Mouse (Mus musculus) midbrain, embryonic 13.5 days (tissue): Measurements from ENCODE around the gene Sirpb1b. TPM values are rescaled to one million over a fixed set of nuclear protein-coding genes. Genes with fewer than 3 reads are reported as not detected.
"Not testable (repeated sequence)": the region's sequence is repeated elsewhere in the genome, so short reads cannot be mapped to it uniquely, and the experiment has no call there.

Source experiments
- ATAC-seq: fragments of 200-750 bp; cut with Nextera tagmentation; 2 replicates; pipeline ENCODE4 v1.8.0; 2017; ENCODE audit warnings: mild to moderate bottlenecking, moderate TSS enrichment, moderate library complexity
- H3K27ac ChIP-seq: fragments of 300-500 bp; sonication (generic); 2 replicates; pipeline ENCODE4 v1.5.1; 2015; ENCODE audit warnings: inconsistent platforms, mild to moderate bottlenecking, moderate library complexity
- H3K27me3 ChIP-seq: fragments of 300-500 bp; sonication (generic); 2 replicates; pipeline ENCODE4 v1.6.1; 2015; ENCODE audit warnings: mild to moderate bottlenecking, inconsistent platforms
- H3K36me3 ChIP-seq: fragments of 300-500 bp; sonication (generic); 2 replicates; pipeline ENCODE4 v1.6.1; 2015; ENCODE audit warnings: mild to moderate bottlenecking, inconsistent platforms
- H3K4me1 ChIP-seq: fragments of 300-500 bp; sonication (generic); replicated peaks from 2 replicates; pipeline ENCODE4 v1.6.1; 2015; ENCODE audit warnings: inconsistent platforms
- H3K4me2 ChIP-seq: fragments of 300-500 bp; sonication (generic); replicated peaks from 2 replicates; pipeline ENCODE4 v1.6.1; 2015; ENCODE audit warnings: moderate library complexity, mild to moderate bottlenecking, inconsistent platforms
- H3K4me3 ChIP-seq: fragments of 300-500 bp; sonication (generic); replicated peaks from 2 replicates; pipeline ENCODE4 v1.5.1; 2015; ENCODE audit warnings: mild to moderate bottlenecking, inconsistent platforms
- H3K9ac ChIP-seq: fragments of 300-500 bp; sonication (generic); replicated peaks from 2 replicates; pipeline ENCODE4 v1.6.1; 2015; ENCODE audit warnings: mild to moderate bottlenecking, inconsistent platforms
- H3K9me3 ChIP-seq: fragments of 300-500 bp; sonication (generic); 2 replicates; pipeline ENCODE4 v1.6.1; 2016; ENCODE audit warnings: mild to moderate bottlenecking, inconsistent platforms
- WGBS: fragments of 180-500 bp; shearing (Covaris S2); methylation state at CpG from one replicate; pipeline ENCODE4 v1.1.7; 2015; 5-methylcytosine and 5-hydroxymethylcytosine counted together
- polyA plus RNA-seq: library from polyadenylated mRNA; unstranded; fragments of >200 nt; fragmentation: Nextera tagmentation; extraction: Ambion mirVana; gene quantifications from 2 replicates; pipeline ENCODE4 v1.2.1, GENCODE M21; 2015

Gene Sirpb1b
- polyA plus RNA-seq: not detected in 2 replicates

- H3K9ac ChIP-seq, H3K27ac ChIP-seq, H3K4me3 ChIP-seq, H3K4me1 ChIP-seq, H3K27me3 ChIP-seq, H3K36me3 ChIP-seq, H3K4me2 ChIP-seq, ATAC-seq, H3K9me3 ChIP-seq: not testable (repeated sequence)
- 77% methylated on average over 1 of the region's 1 CpGs for WGBS
These were observed at the start of gene Sirpb1b for GRCm38 (mm10) chr3:15574887-15575286. TSS of gene Sirpb1b (minus strand) at chr3:15575065.

GRCm38 (mm10) chr3:15590377-15591117 lies 15.7 kb upstream of the Sirpb1b start:
- not testable (repeated sequence) for H3K36me3 ChIP-seq, H3K27me3 ChIP-seq, H3K27ac ChIP-seq, H3K4me3 ChIP-seq, H3K9me3 ChIP-seq, ATAC-seq, H3K4me1 ChIP-seq, H3K9ac ChIP-seq, H3K4me2 ChIP-seq
- WGBS: 93% methylated on average over 2 of the region's 2 CpGs

GRCm38 (mm10) chr3:15586665-15587064 lies 11.8 kb upstream of the Sirpb1b start:
- H3K4me1 ChIP-seq, H3K4me2 ChIP-seq, H3K27ac ChIP-seq, H3K36me3 ChIP-seq, ATAC-seq, H3K4me3 ChIP-seq, H3K27me3 ChIP-seq, H3K9me3 ChIP-seq, H3K9ac ChIP-seq: not testable (repeated sequence)
- WGBS: 91% methylated on average over 1 of the region's 1 CpGs

- H3K4me3 ChIP-seq: no peak overlapping the region
- H3K4me2 ChIP-seq: no peak overlapping the region
- no peak; the same call in 1 of the 2 replicates for ATAC-seq
- no peaks in the 10 kb centered on the region for H3K4me1 ChIP-seq
- 81% methylated on average over 1 of the region's 1 CpGs for WGBS
- H3K27ac ChIP-seq: no peak overlapping the region
- H3K9me3 ChIP-seq: peaks cover 10% of the 10 kb centered on the region; the same call in 1 of the 2 replicates
- H3K36me3 ChIP-seq: no peaks in the 10 kb centered on the region
- H3K9ac ChIP-seq: no peak overlapping the region
- no peaks in the 10 kb centered on the region for H3K27me3 ChIP-seq
These were observed 8.6 kb upstream of the Sirpb1b start for GRCm38 (mm10) chr3:15583452-15583851.

- H3K4me2 ChIP-seq, H3K27me3 ChIP-seq, H3K27ac ChIP-seq, H3K4me1 ChIP-seq, H3K9me3 ChIP-seq, H3K36me3 ChIP-seq, ATAC-seq, H3K9ac ChIP-seq, H3K4me3 ChIP-seq: not testable (repeated sequence)
- WGBS: 81% methylated on average over 3 of the region's 3 CpGs
These were observed 8.1 kb upstream of the Sirpb1b start for GRCm38 (mm10) chr3:15582948-15583347.

- not testable (repeated sequence) for H3K9me3 ChIP-seq, H3K27ac ChIP-seq, H3K4me3 ChIP-seq, H3K4me1 ChIP-seq, H3K27me3 ChIP-seq, ATAC-seq, H3K36me3 ChIP-seq, H3K9ac ChIP-seq, H3K4me2 ChIP-seq
These were observed 1.6 kb upstream of the Sirpb1b start for GRCm38 (mm10) chr3:15576466-15576865.

GRCm38 (mm10) chr3:15528589-15528988 lies 46.3 kb downstream of the Sirpb1b start:
- no peaks in the 10 kb centered on the region for H3K4me1 ChIP-seq

GRCm38 (mm10) chr3:15513608-15514007 lies 61.3 kb downstream of the Sirpb1b start:
- 89% methylated on average over 11 of the region's 11 CpGs for WGBS
- H3K9me3 ChIP-seq, H3K4me3 ChIP-seq, H3K27ac ChIP-seq, H3K27me3 ChIP-seq, H3K4me2 ChIP-seq, ATAC-seq, H3K36me3 ChIP-seq, H3K9ac ChIP-seq, H3K4me1 ChIP-seq: not testable (repeated sequence)

More at GRCm38 (mm10) chr3:15528589-15528988, 46.3 kb downstream of the Sirpb1b start:
- no peaks in the 10 kb centered on the region for H3K36me3 ChIP-seq
- H3K27ac ChIP-seq: no peak overlapping the region
- no peak overlapping the region for H3K9ac ChIP-seq
- peaks cover 9% of the 10 kb centered on the region; the same call in 1 of the 2 replicates for H3K9me3 ChIP-seq
- ATAC-seq: no peak
- H3K27me3 ChIP-seq: no peaks in the 10 kb centered on the region
- no peak overlapping the region for H3K4me2 ChIP-seq
- H3K4me3 ChIP-seq: no peak overlapping the region

- H3K4me1 ChIP-seq, H3K27ac ChIP-seq, H3K27me3 ChIP-seq, ATAC-seq, H3K4me3 ChIP-seq, H3K4me2 ChIP-seq, H3K9ac ChIP-seq, H3K36me3 ChIP-seq, H3K9me3 ChIP-seq: not testable (repeated sequence)
- WGBS: 82% methylated on average over 3 of the region's 3 CpGs
These were observed 67.0 kb downstream of the Sirpb1b start for GRCm38 (mm10) chr3:15507792-15508321.

- ATAC-seq, H3K4me2 ChIP-seq, H3K27me3 ChIP-seq, H3K9ac ChIP-seq, H3K27ac ChIP-seq, H3K4me3 ChIP-seq, H3K9me3 ChIP-seq, H3K36me3 ChIP-seq, H3K4me1 ChIP-seq: not testable (repeated sequence)
- 93% methylated on average over 1 of the region's 2 CpGs for whole genome bisulfite sequencing
These were observed 100.0 kb downstream of the Sirpb1b start for GRCm38 (mm10) chr3:15474831-15475230.

- H3K4me1 ChIP-seq, H3K9ac ChIP-seq, H3K9me3 ChIP-seq, H3K4me3 ChIP-seq, H3K27me3 ChIP-seq, H3K36me3 ChIP-seq, H3K27ac ChIP-seq, H3K4me2 ChIP-seq, ATAC-seq: not testable (repeated sequence)
- 71% methylated on average over 1 of the region's 3 CpGs for WGBS
These were observed 104.7 kb downstream of the Sirpb1b start for GRCm38 (mm10) chr3:15470158-15470557.
